Mouse (Mus musculus): Measurements from ENCODE around the gene Helq. TPM values are rescaled to one million over a fixed set of nuclear protein-coding genes. Genes with fewer than 3 reads are reported as not detected.

Gene Helq
- polyA plus RNA-seq (2012; fragmentation: generic; extraction: Trizol): 4.2 TPM

DNA sequence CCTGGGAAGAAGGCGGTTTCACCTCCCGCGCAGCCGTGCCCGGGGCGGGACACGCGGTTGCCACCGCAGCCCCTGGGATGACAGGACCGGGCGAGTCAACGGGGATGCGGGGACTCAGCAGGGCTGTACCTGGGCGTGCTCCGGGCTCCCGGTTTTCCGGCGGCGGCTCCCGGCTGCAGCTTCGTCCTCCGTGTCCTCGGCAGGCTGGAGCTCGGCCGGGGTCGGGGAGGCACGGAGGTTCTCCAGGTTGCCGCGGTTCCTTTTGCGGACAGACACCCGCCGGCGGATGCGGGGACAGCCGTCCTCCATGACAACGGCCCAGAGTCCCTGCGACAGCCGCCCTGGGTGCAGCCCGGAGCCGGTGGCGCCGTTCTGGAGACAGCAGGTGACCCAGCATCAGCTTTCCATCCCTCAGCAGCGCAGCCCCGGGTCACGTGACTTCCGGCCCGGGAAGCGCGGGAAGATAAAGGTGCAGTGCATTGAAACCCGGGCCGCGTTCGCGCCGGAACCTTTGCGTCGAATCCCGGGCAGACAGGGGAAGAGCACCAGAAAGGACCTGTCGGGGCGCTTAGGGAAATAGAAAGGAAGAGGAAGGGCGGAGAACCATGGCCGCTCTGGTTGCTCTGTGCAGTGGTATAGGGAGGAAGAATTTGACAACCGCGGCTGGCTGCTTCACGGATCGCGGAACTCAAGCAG, at the start of gene Helq, which contains the start of gene Mrps18c:
Helq (minus strand) TSS at position 434 of the 696 bp plus-strand sequence.
Mrps18c (plus strand) TSS at position 463 of the 696 bp plus-strand sequence.
- Histone ChIP-seq H3K36me3 (ENCODE audit: control insufficient read depth, insufficient read depth) (peaks cover 7% of the 10 kb centered on the region), H3K79me2 (ENCODE audit: control insufficient read depth, insufficient read depth) (peaks cover 11% of the 10 kb centered on the region), H3K4me3 (peak within 1 kb of the TSS; percentile 58), H3ac (ENCODE audit: control insufficient read depth, insufficient read length) (peak within 1 kb of the TSS; percentile 41), H3K27me3 (ENCODE audit: control insufficient read depth, insufficient read depth, insufficient read length) (no peaks in the 10 kb centered on the region), H3K4me2 (ENCODE audit: low read depth) (peak within 1 kb of the TSS; percentile 91)
- peak in 1 of 3 experiments; percentile 53 for TF ChIP-seq MYOG (IDR thresholded peaks at IDR 0.05; ENCODE audit: control insufficient read depth in 1 of 3, insufficient read depth in 1 of 3, insufficient read length in 2 of 3, low read depth in 2 of 3)
- no peak for TF ChIP-seq TCF3 (IDR thresholded peaks at IDR 0.05; ENCODE audit: insufficient read length, low read depth)
- no peak for TF ChIP-seq CEBPB (IDR thresholded peaks at IDR 0.05; ENCODE audit: insufficient read depth, poor library complexity, severe bottlenecking)
- TF ChIP-seq MYOD1 (IDR thresholded peaks at IDR 0.05; ENCODE audit: control insufficient read depth in 1 of 3, insufficient read length in 2 of 3, low read depth in 2 of 3): peak in 1 of 3 experiments; percentile 37
- no peak for TF ChIP-seq TCF12 (IDR thresholded peaks at IDR 0.05; ENCODE audit: insufficient read depth, poor library complexity, severe bottlenecking)
- TF ChIP-seq E2F4 (IDR thresholded peaks at IDR 0.05; ENCODE audit: insufficient read depth): peak; percentile 79
- peak; percentile 27 for TF ChIP-seq MAX (IDR thresholded peaks at IDR 0.05; ENCODE audit: low read depth)
- peak; percentile 31 for TF ChIP-seq SRF (IDR thresholded peaks at IDR 0.05; ENCODE audit: control insufficient read depth, insufficient read length, low read depth)
- peak; percentile 50 for TF ChIP-seq POLR2AphosphoS2 (IDR thresholded peaks at IDR 0.05; ENCODE audit: insufficient read length, low read depth)
- TF ChIP-seq POLR2A (IDR thresholded peaks at IDR 0.05; ENCODE audit: insufficient read length, low read depth): peak; percentile 60
- TF ChIP-seq USF1 (IDR thresholded peaks at IDR 0.05; ENCODE audit: low read depth): peak; percentile 92
- no peak for TF ChIP-seq REST (IDR thresholded peaks at IDR 0.05; ENCODE audit: insufficient read depth, insufficient read length)

DNA sequence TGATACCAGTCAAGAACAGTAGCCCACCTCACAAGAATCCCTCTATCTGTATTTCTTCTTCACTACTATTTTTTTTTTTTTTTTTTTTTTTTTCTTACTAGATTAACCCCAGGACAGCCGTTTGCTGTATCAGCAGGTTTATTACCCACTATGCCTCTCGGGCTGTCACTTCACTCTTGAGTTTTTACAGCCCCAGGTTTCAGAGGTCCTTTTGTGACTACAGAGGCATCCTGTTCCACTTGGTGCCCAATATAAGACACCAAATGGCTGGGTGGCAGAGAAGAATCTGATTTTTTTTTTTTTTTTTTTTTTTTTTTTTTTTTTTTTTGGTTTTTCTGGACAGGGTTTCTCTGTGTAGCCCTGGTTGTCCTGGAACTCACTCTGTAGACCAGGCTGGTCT, 48.7 kb upstream of the Helq start:
- Histone ChIP-seq H3K4me2 (ENCODE audit: low read depth) (peak overlapping the region; percentile 94), H3K36me3 (ENCODE audit: control insufficient read depth, insufficient read depth) (no peaks in the 10 kb centered on the region), H3ac (ENCODE audit: control insufficient read depth, insufficient read length) (peak overlapping the region; percentile 94), H3K79me2 (ENCODE audit: control insufficient read depth, insufficient read depth) (no peaks in the 10 kb centered on the region), H3K27me3 (ENCODE audit: control insufficient read depth, insufficient read depth, insufficient read length) (no peaks in the 10 kb centered on the region), H3K4me3 (peak overlapping the region; percentile 72)
- TF ChIP-seq USF1 (IDR thresholded peaks at IDR 0.05; ENCODE audit: low read depth) (no peak), MYOD1 (IDR thresholded peaks at IDR 0.05; ENCODE audit: control insufficient read depth in 1 of 3, insufficient read length in 2 of 3, low read depth in 2 of 3) (no peak), MAX (IDR thresholded peaks at IDR 0.05; ENCODE audit: low read depth) (no peak), TCF12 (IDR thresholded peaks at IDR 0.05; ENCODE audit: insufficient read depth, poor library complexity, severe bottlenecking) (no peak), CEBPB (IDR thresholded peaks at IDR 0.05; ENCODE audit: insufficient read depth, poor library complexity, severe bottlenecking) (no peak), POLR2A (IDR thresholded peaks at IDR 0.05; ENCODE audit: insufficient read length, low read depth) (no peak), REST (IDR thresholded peaks at IDR 0.05; ENCODE audit: insufficient read depth, insufficient read length) (no peak), POLR2AphosphoS2 (IDR thresholded peaks at IDR 0.05; ENCODE audit: insufficient read length, low read depth) (no peak), SRF (IDR thresholded peaks at IDR 0.05; ENCODE audit: control insufficient read depth, insufficient read length, low read depth) (no peak), TCF3 (IDR thresholded peaks at IDR 0.05; ENCODE audit: insufficient read length, low read depth) (no peak), E2F4 (IDR thresholded peaks at IDR 0.05; ENCODE audit: insufficient read depth) (no peak), MYOG (IDR thresholded peaks at IDR 0.05; ENCODE audit: control insufficient read depth in 1 of 3, insufficient read depth in 1 of 3, insufficient read length in 2 of 3, low read depth in 2 of 3) (no peak)

DNA sequence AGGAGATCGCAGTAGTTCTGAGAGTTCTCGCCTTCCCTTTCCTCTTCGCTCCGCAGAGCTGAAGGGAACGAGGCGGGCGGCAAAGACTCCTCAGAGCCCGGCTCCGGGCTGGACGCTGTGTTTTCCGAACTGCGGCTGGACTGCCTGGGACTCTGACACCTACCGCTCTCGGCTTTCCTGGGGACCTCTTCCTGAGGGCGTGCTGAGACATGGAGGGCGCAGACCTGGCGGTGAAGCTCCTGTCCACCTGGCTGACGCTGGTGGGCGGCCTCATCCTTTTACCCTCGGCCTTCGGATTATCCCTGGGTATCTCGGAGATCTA, 48.2 kb upstream of the Helq start:
- Histone ChIP-seq H3K36me3 (ENCODE audit: control insufficient read depth, insufficient read depth) (no peaks in the 10 kb centered on the region), H3K79me2 (ENCODE audit: control insufficient read depth, insufficient read depth) (no peaks in the 10 kb centered on the region), H3K4me2 (ENCODE audit: low read depth) (peak overlapping the region; percentile 94), H3K27me3 (ENCODE audit: control insufficient read depth, insufficient read depth, insufficient read length) (no peaks in the 10 kb centered on the region), H3ac (ENCODE audit: control insufficient read depth, insufficient read length) (peak overlapping the region; percentile 94), H3K4me3 (peak overlapping the region; percentile 72)
- TF ChIP-seq TCF12 (IDR thresholded peaks at IDR 0.05; ENCODE audit: insufficient read depth, poor library complexity, severe bottlenecking) (no peak), TCF3 (IDR thresholded peaks at IDR 0.05; ENCODE audit: insufficient read length, low read depth) (no peak), USF1 (IDR thresholded peaks at IDR 0.05; ENCODE audit: low read depth) (no peak), CEBPB (IDR thresholded peaks at IDR 0.05; ENCODE audit: insufficient read depth, poor library complexity, severe bottlenecking) (no peak), POLR2AphosphoS2 (IDR thresholded peaks at IDR 0.05; ENCODE audit: insufficient read length, low read depth) (no peak), E2F4 (IDR thresholded peaks at IDR 0.05; ENCODE audit: insufficient read depth) (no peak)

DNA sequence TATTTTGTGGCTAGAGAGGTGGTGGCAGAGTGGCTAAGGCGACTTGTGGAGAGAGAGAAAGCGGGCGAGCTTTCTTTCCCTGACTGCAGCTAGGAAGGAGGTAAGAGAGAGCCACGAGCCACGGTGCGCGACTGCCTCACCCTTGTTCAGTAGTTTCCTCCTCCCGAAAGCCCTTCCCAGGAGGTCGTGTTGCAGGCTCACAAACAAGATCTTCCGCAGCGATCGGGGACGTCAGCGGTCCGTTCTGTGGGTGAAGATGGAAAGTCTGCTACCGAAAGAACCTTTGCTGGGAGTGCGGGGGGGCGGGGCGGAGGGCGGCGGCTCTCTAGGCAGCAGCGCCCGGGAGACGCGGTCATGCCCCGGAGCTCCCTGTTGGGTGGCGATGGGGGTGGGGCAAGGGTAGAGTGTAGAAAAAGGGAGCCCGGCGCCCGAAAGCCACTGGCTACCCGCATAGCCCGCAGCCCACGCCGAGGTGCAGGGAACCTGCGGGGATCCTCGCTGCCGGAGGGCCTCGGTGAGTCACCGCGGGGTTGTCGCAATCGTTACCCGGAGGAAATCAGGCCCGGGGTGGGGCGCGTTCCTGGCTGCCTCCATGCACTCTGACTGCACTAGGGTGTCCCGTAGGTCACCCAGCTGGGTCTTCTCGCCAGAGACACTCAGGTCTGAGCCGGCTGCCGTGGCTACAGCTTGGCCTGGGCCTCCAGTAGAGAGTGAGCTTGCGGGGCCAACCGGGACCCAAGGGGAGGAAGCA, 47.6 kb upstream of the Helq start:
- H3K4me2 ChIP-seq (ENCODE audit: low read depth): peak overlapping the region; percentile 94
- peak overlapping the region; percentile 94 for H3ac ChIP-seq (ENCODE audit: control insufficient read depth, insufficient read length)
- TF ChIP-seq TCF12 (IDR thresholded peaks at IDR 0.05; ENCODE audit: insufficient read depth, poor library complexity, severe bottlenecking) (no peak), CEBPB (IDR thresholded peaks at IDR 0.05; ENCODE audit: insufficient read depth, poor library complexity, severe bottlenecking) (peak; percentile 77), USF1 (IDR thresholded peaks at IDR 0.05; ENCODE audit: low read depth) (no peak), POLR2A (IDR thresholded peaks at IDR 0.05; ENCODE audit: insufficient read length, low read depth) (peak; percentile 51), E2F4 (IDR thresholded peaks at IDR 0.05; ENCODE audit: insufficient read depth) (no peak), POLR2AphosphoS2 (IDR thresholded peaks at IDR 0.05; ENCODE audit: insufficient read length, low read depth) (no peak), MYOD1 (IDR thresholded peaks at IDR 0.05; ENCODE audit: control insufficient read depth in 1 of 3, insufficient read length in 2 of 3, low read depth in 2 of 3) (peak in 1 of 3 experiments; percentile 12), TCF3 (IDR thresholded peaks at IDR 0.05; ENCODE audit: insufficient read length, low read depth) (no peak), MAX (IDR thresholded peaks at IDR 0.05; ENCODE audit: low read depth) (no peak), MYOG (IDR thresholded peaks at IDR 0.05; ENCODE audit: control insufficient read depth in 1 of 3, insufficient read depth in 1 of 3, insufficient read length in 2 of 3, low read depth in 2 of 3) (no peak), REST (IDR thresholded peaks at IDR 0.05; ENCODE audit: insufficient read depth, insufficient read length) (no peak)
- H3K79me2 ChIP-seq (ENCODE audit: control insufficient read depth, insufficient read depth): no peaks in the 10 kb centered on the region
- H3K4me3 ChIP-seq: peak overlapping the region; percentile 72
- H3K27me3 ChIP-seq (ENCODE audit: control insufficient read depth, insufficient read depth, insufficient read length): no peaks in the 10 kb centered on the region
- H3K36me3 ChIP-seq (ENCODE audit: control insufficient read depth, insufficient read depth): no peaks in the 10 kb centered on the region

Measured in myocyte (in vitro differentiated cells).